Mouse (Mus musculus) left cerebral cortex, adult 9 months (tissue): ENCODE data around the gene Rnf38.

Experiments used
- DNase-seq, 2 experiments: peaks; one replicate each; pipeline ENCODE4 v3.0.0; 2022; ENCODE audit warnings: low spot score in 2 of 2

Rnf38 gene

GRCm38 (mm10) chr4:44224141-44224540, 9.4 kb downstream of the Rnf38 start:
- DNase-seq, result no peak

GRCm38 (mm10) chr4:44223444-44223843, 10.1 kb downstream of the Rnf38 start:
- no peak for DNase-seq

- DNase-seq, result no peak
Measured at GRCm38 (mm10) chr4:44216797-44217442, 16.7 kb downstream of the Rnf38 start.

- no peak for DNase-seq
Measured at GRCm38 (mm10) chr4:44199968-44200367, 33.6 kb downstream of the Rnf38 start.

GRCm38 (mm10) chr4:44187431-44187830, 46.2 kb downstream of the Rnf38 start:
- DNase-seq, result no peak

- DNase-seq, result no peak
Measured at GRCm38 (mm10) chr4:44183862-44184261, 49.7 kb downstream of the Rnf38 start.

- DNase-seq, result no peak
Measured at GRCm38 (mm10) chr4:44179748-44180147, 53.8 kb downstream of the Rnf38 start.

GRCm38 (mm10) chr4:44173177-44173576, 60.4 kb downstream of the Rnf38 start:
- DNase-seq, result peak in 1 of 2 experiments; percentile 51

- no peak for DNase-seq
Measured at GRCm38 (mm10) chr4:44172676-44173075, 60.9 kb downstream of the Rnf38 start.

GRCm38 (mm10) chr4:44169884-44170283, 63.7 kb downstream of the Rnf38 start:
- DNase-seq, result no peak

- no peak for DNase-seq
Measured at GRCm38 (mm10) chr4:44168816-44169215, 64.8 kb downstream of the Rnf38 start.

- DNase-seq, result peak; percentile 68 to 86
Measured at GRCm38 (mm10) chr4:44168231-44168647, 65.3 kb downstream of the Rnf38 start.

- peak; percentile 14 to 56 for DNase-seq
Measured at GRCm38 (mm10) chr4:44167397-44168121, 66.0 kb downstream of the Rnf38 start.

- DNase-seq, result no peak
Measured at GRCm38 (mm10) chr4:44166702-44167396, 66.7 kb downstream of the Rnf38 start.

GRCm38 (mm10) chr4:44164621-44165020, 69.0 kb downstream of the Rnf38 start:
- DNase-seq, result no peak

GRCm38 (mm10) chr4:44163034-44163433, 70.6 kb downstream of the Rnf38 start:
- no peak for DNase-seq

- no peak for DNase-seq
Measured at GRCm38 (mm10) chr4:44160990-44161689, 72.4 kb downstream of the Rnf38 start.

- DNase-seq, result no peak
Measured at GRCm38 (mm10) chr4:44159839-44160238, 73.8 kb downstream of the Rnf38 start.

GRCm38 (mm10) chr4:44156481-44156880, 77.1 kb downstream of the Rnf38 start:
- no peak for DNase-seq

GRCm38 (mm10) chr4:44154884-44155283, 78.7 kb downstream of the Rnf38 start:
- DNase-seq, result no peak

- DNase-seq, result no peak
Measured at GRCm38 (mm10) chr4:44152904-44153303, 80.7 kb downstream of the Rnf38 start.

GRCm38 (mm10) chr4:44126805-44127204, 106.8 kb downstream of the Rnf38 start:
- no peak for DNase-seq
